Mouse (Mus musculus) hindbrain, embryonic 12.5 days (tissue): ENCODE results near the gene Rheb. TPM values are rescaled to one million over a fixed set of nuclear protein-coding genes. Genes with fewer than 3 reads are reported as not detected.
"Not testable (repeated sequence)": the region's sequence is repeated elsewhere in the genome, so short reads cannot be mapped to it uniquely, and the experiment has no call there.

Experiments used
- ATAC-seq: fragments of 200-750 bp; cut with Nextera tagmentation; 2 replicates; pipeline ENCODE4 v1.8.0; 2017; ENCODE audit warnings: moderate TSS enrichment; ENCODE audit not compliant: low FRiP score
- H3K27ac ChIP-seq: fragments of 300-500 bp; sonication (generic); 2 replicates; pipeline ENCODE4 v1.5.1; 2016; ENCODE audit warnings: mild to moderate bottlenecking
- H3K27me3 ChIP-seq: fragments of 300-500 bp; sonication (generic); 2 replicates; pipeline ENCODE4 v1.6.1; 2016; ENCODE audit warnings: mild to moderate bottlenecking
- H3K36me3 ChIP-seq: fragments of 300-500 bp; sonication (generic); 2 replicates; pipeline ENCODE4 v1.6.1; 2016; ENCODE audit warnings: mild to moderate bottlenecking
- H3K4me1 ChIP-seq: fragments of 300-500 bp; sonication (generic); 2 replicates; pipeline ENCODE4 v1.6.1; 2016
- H3K4me2 ChIP-seq: fragments of 300-500 bp; sonication (generic); replicated peaks from 2 replicates; pipeline ENCODE4 v1.6.1; 2016; ENCODE audit warnings: mild to moderate bottlenecking
- H3K4me3 ChIP-seq: fragments of 300-500 bp; sonication (generic); 2 replicates; pipeline ENCODE4 v1.5.1; 2016; ENCODE audit warnings: mild to moderate bottlenecking
- H3K9ac ChIP-seq: fragments of 300-500 bp; sonication (generic); 2 replicates; pipeline ENCODE4 v1.6.1; 2016; ENCODE audit warnings: mild to moderate bottlenecking, moderate library complexity
- H3K9me3 ChIP-seq: fragments of 300-500 bp; sonication (generic); replicated peaks from 2 replicates; pipeline ENCODE4 v1.6.1; 2016; ENCODE audit warnings: mild to moderate bottlenecking
- WGBS: fragments of 180-500 bp; shearing (Covaris S2); methylation state at CpG from one replicate; pipeline ENCODE4 v1.1.7; 2016; 5-methylcytosine and 5-hydroxymethylcytosine counted together
- polyA plus RNA-seq: library from polyadenylated mRNA; unstranded; fragments of >200 nt; fragmentation: Nextera tagmentation; extraction: Ambion mirVana; gene quantifications from 2 replicates; pipeline ENCODE4 v1.2.1, GENCODE M21; 2016

Rheb gene
- polyA plus RNA-seq, 1 experiment from 2014 or later = 187 TPM

- H3K36me3 ChIP-seq = no peaks in the 10 kb centered on the region
- ATAC-seq = no peak
- H3K9me3 ChIP-seq = no peaks in the 10 kb centered on the region
- no peak overlapping the region for H3K4me3 ChIP-seq
- no peaks in the 10 kb centered on the region for H3K4me1 ChIP-seq
- no peak overlapping the region for H3K4me2 ChIP-seq
- WGBS = 90% methylated on average over 3 of the region's 3 CpGs
- H3K27me3 ChIP-seq = no peaks in the 10 kb centered on the region
- no peak overlapping the region for H3K27ac ChIP-seq
- no peak overlapping the region for H3K9ac ChIP-seq
These were observed 10.5 kb downstream of the Rheb start for GRCm38 (mm10) chr5:24831912-24832311.

DNA sequence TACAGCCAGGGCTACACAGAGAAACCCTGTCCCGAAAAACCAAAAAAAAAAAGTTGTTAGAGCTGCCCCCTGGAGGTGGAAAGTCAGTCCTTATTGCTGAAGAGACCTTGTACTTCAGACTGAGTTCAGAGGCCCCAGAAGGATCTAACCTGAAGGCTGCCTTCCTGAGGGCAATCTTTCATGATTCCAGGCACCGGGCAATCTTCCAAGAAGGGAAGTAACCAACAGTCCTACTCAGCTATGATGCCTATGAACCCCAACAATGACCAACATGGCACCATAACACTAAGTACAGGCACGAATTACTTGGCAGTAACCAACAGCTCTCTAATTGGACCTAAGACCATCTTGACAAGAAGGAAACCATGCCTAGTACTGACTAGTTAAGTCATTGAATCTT, 14.0 kb downstream of the Rheb start:
- no peak for ATAC-seq
- WGBS = 91% methylated on average over 3 of the region's 3 CpGs
- peaks cover 12% of the 10 kb centered on the region for H3K4me1 ChIP-seq
- H3K4me3 ChIP-seq = no peak overlapping the region
- no peak overlapping the region for H3K27ac ChIP-seq
- H3K36me3 ChIP-seq = no peaks in the 10 kb centered on the region
- H3K27me3 ChIP-seq = no peaks in the 10 kb centered on the region
- no peak overlapping the region for H3K9ac ChIP-seq
- H3K9me3 ChIP-seq = no peaks in the 10 kb centered on the region
- H3K4me2 ChIP-seq = no peak overlapping the region

DNA sequence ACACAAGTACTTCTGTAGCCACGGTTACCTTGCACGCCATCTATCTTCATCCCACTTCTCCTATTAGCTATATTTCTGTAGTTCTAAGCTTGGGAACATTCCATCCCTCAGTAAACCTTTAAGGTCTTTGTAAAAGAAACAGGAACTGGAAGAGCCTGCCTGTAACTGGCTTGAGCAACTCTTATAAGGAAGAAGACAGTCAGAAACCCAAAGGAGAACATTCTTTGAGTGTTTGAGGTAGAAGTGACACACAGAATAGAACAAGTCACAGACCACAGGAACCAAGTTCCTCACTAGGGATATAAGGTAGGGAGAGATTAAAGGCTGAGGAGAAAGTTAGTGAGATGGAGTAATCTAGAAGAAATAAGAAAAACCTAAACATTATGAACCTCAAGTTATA, 15.3 kb downstream of the Rheb start:
- WGBS = 92% methylated on average over 2 of the region's 2 CpGs
- Histone ChIP-seq H3K4me1 (peaks cover 12% of the 10 kb centered on the region), H3K27me3 (no peaks in the 10 kb centered on the region), H3K27ac (no peak overlapping the region), H3K9ac (no peak overlapping the region), H3K4me3 (no peak overlapping the region), H3K4me2 (no peak overlapping the region), H3K9me3 (no peaks in the 10 kb centered on the region), H3K36me3 (no peaks in the 10 kb centered on the region)
- ATAC-seq = no peak

DNA sequence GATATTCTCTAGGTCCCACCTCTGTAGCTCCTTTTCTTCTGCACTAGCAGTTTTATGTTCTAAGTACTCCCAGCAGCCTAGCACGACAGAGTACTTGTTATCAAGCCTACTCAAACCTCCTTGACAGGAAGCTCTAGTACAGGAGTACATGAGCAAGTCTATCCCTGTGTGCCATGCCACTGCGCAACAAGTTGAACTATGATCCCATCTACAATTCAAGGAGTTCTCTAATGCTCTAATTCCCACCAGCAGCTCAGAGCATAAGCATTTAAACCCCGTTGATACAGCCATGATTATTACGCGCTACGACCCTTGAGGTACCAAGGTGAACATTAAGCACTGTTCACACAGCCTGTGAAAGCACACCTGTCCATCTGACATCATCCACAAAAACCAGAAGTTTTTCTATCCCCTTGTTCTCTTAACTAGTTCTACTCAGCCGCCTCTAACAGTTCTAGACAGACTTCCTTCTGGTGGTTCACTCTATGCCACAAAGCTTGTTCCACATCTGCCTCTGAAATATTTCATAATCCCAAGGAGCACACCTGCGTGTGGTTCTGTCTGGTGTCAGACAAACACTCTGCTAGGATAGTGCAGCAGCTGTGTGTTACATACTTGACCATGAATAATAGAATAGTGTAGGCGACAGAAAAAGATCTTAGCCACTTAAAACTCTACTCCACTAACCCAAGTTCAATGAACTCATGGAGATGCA, 16.2 kb downstream of the Rheb start:
- Histone ChIP-seq H3K4me1 (peaks cover 15% of the 10 kb centered on the region), H3K36me3 (no peaks in the 10 kb centered on the region), H3K4me3 (no peak overlapping the region), H3K9me3 (no peaks in the 10 kb centered on the region), H3K27ac (no peak overlapping the region), H3K27me3 (no peaks in the 10 kb centered on the region), H3K9ac (no peak overlapping the region), H3K4me2 (no peak overlapping the region)
- ATAC-seq = no peak
- whole genome bisulfite sequencing = 92% methylated on average over 9 of the region's 9 CpGs

DNA sequence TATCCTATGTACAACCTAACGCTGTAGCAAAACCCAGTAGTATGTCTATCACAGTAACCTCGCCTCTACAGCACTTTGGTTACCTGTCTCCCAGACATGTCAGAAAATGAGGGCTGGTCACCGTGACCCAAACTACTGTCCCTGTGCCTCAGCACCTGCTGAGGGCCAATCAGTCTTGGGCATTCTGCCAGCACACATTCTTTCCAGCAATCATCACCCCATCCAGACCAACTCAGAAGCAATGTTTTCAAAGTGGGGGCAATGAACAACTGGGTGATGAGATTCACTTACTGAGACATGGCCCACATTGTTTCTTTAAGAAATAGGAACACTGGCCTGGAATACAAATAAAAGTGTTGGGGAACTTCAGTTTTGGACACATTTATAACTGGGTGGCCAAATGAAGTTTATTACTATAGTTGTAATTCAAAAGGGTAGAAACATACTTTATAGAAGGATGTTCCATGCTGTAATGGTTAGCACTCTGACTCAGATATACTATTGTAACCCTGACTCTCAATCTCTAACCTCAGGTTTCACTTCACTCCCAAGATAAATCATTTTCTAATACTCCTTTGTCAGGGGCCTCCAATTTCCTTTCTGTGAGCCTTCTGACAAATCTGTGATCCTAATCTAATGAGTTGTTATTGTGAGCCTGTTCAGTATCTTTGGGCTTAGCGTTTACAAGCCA, 16.9 kb downstream of the Rheb start:
- H3K27ac ChIP-seq = no peak overlapping the region
- H3K4me1 ChIP-seq = peaks cover 17% of the 10 kb centered on the region
- H3K4me3 ChIP-seq = no peak overlapping the region
- H3K9ac ChIP-seq = no peak overlapping the region
- no peak for ATAC-seq
- H3K36me3 ChIP-seq = no peaks in the 10 kb centered on the region
- WGBS = 88% methylated on average over 4 of the region's 4 CpGs
- no peaks in the 10 kb centered on the region for H3K9me3 ChIP-seq
- H3K4me2 ChIP-seq = no peak overlapping the region
- no peaks in the 10 kb centered on the region for H3K27me3 ChIP-seq

DNA sequence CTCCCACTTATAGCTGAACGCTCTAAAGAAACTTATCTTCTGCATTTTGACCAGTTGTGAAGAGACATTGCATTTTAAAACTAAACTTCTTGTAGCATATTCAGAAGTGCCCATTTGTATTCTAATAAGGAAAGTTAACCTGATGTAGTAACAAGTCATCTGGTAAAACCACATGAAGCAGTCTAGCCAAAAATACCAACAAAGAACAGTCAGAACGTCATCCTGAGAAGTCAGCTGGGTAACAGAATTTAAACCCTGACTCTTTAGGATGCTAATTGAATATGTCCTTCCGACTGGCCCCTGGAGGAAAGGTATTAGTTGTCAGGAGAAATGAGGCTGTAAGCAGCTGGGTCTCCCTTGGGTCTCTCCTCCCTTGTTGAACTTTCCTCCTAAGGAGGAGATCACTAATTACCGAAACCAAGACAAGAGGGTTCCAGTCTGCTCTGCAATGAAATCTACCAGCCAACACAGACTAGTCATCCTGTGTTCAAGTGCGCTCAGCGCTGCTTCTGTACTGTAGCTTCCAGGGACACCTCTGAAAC, 18.5 kb downstream of the Rheb start:
- Histone ChIP-seq H3K4me3 (no peak overlapping the region), H3K9me3 (no peaks in the 10 kb centered on the region), H3K9ac (no peak overlapping the region), H3K4me1 (peaks cover 17% of the 10 kb centered on the region), H3K36me3 (no peaks in the 10 kb centered on the region), H3K27ac (no peak overlapping the region), H3K4me2 (no peak overlapping the region), H3K27me3 (no peaks in the 10 kb centered on the region)
- no peak for ATAC-seq
- WGBS = 72% methylated on average over 6 of the region's 6 CpGs

GRCm38 (mm10) chr5:24822781-24823180, 19.6 kb downstream of the Rheb start:
- ATAC-seq = no peak
- no peak overlapping the region for H3K27ac ChIP-seq
- no peak overlapping the region for H3K4me2 ChIP-seq
- no peaks in the 10 kb centered on the region for H3K27me3 ChIP-seq
- no peaks in the 10 kb centered on the region for H3K9me3 ChIP-seq
- no peaks in the 10 kb centered on the region for H3K36me3 ChIP-seq
- peaks cover 17% of the 10 kb centered on the region for H3K4me1 ChIP-seq
- 77% methylated on average over 3 of the region's 3 CpGs for WGBS
- H3K9ac ChIP-seq = no peak overlapping the region
- H3K4me3 ChIP-seq = no peak overlapping the region

DNA sequence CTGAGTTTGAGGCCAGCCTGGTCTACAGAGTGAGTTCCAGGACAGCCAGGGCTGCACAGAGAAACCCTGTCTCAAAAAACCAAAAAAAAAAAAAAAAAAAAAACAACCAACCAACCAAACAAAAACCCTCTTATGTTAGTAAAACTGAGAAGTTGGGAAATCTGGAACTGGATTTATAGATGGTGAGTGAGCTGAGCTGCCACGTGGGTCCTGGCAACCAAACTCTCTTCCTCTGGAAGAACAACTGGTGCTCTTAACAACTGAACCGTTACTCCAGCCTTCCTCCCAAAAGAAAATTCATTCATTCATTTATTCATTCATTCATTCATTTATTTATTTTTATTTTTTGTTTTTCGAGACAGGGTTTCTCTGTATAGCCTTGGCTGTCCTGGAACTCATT, 20.2 kb downstream of the Rheb start:
- ATAC-seq, H3K27ac ChIP-seq, H3K27me3 ChIP-seq, H3K4me3 ChIP-seq, H3K9ac ChIP-seq, H3K9me3 ChIP-seq, H3K36me3 ChIP-seq, H3K4me2 ChIP-seq: not testable (repeated sequence)
- H3K4me1 ChIP-seq = peaks cover 17% of the 10 kb centered on the region
- WGBS = 95% methylated on average over 3 of the region's 3 CpGs

- no peak for ATAC-seq
- Histone ChIP-seq H3K9ac (no peak overlapping the region), H3K9me3 (no peaks in the 10 kb centered on the region), H3K4me1 (peaks cover 17% of the 10 kb centered on the region), H3K27me3 (no peaks in the 10 kb centered on the region), H3K27ac (no peak overlapping the region), H3K4me3 (no peak overlapping the region), H3K36me3 (peaks cover 9% of the 10 kb centered on the region), H3K4me2 (no peak overlapping the region)
- 74% methylated on average over 3 of the region's 3 CpGs for WGBS
These were observed 21.0 kb downstream of the Rheb start for GRCm38 (mm10) chr5:24821403-24821841.

- H3K4me2 ChIP-seq = no peak overlapping the region
- H3K4me1 ChIP-seq = peaks cover 12% of the 10 kb centered on the region
- H3K36me3 ChIP-seq = peaks cover 11% of the 10 kb centered on the region
- no peaks in the 10 kb centered on the region for H3K27me3 ChIP-seq
- 71% methylated on average over 5 of the region's 5 CpGs for WGBS
- H3K9me3 ChIP-seq = no peaks in the 10 kb centered on the region
- H3K9ac ChIP-seq = no peak overlapping the region
- no peak overlapping the region for H3K4me3 ChIP-seq
- H3K27ac ChIP-seq = no peak overlapping the region
- no peak for ATAC-seq
These were observed 21.8 kb downstream of the Rheb start for GRCm38 (mm10) chr5:24820627-24821026.

DNA sequence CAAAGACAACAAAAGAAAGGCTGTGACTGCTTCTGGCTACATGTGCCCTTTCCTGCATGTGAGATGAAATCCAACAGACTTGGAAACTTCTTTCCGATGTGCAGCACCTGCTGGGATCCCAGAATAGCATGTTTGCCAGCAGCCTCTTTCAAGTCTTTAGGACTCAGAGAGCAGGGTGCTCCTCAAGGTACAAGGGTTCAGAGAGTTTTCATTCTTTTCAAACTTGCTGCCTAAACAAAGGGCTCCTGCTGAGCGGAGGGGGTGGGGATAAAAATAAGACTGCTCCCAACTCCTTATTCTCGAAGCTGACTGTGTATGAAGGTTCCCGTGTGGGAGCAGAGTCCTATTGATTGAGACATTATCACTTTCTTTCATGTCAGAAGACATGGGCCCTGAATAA, 25.2 kb downstream of the Rheb start:
- no peaks in the 10 kb centered on the region for H3K27me3 ChIP-seq
- H3K36me3 ChIP-seq = peaks cover 30% of the 10 kb centered on the region
- no peak overlapping the region for H3K9ac ChIP-seq
- WGBS = 67% methylated on average over 4 of the region's 4 CpGs
- H3K9me3 ChIP-seq = no peaks in the 10 kb centered on the region
- no peak overlapping the region for H3K4me3 ChIP-seq
- peaks cover 5% of the 10 kb centered on the region; the same call in 1 of the 2 replicates for H3K4me1 ChIP-seq
- ATAC-seq = no peak
- no peak overlapping the region for H3K4me2 ChIP-seq
- H3K27ac ChIP-seq = no peak overlapping the region

- Histone ChIP-seq H3K9me3 (no peaks in the 10 kb centered on the region), H3K27me3 (no peaks in the 10 kb centered on the region), H3K36me3 (peaks cover 52% of the 10 kb centered on the region), H3K4me1 (no peaks in the 10 kb centered on the region), H3K27ac (no peak overlapping the region), H3K4me2 (no peak overlapping the region), H3K4me3 (no peak overlapping the region), H3K9ac (no peak overlapping the region)
- WGBS = 95% methylated on average over 3 of the region's 3 CpGs
- no peak for ATAC-seq
These were observed 28.5 kb downstream of the Rheb start for GRCm38 (mm10) chr5:24813946-24814345.

DNA sequence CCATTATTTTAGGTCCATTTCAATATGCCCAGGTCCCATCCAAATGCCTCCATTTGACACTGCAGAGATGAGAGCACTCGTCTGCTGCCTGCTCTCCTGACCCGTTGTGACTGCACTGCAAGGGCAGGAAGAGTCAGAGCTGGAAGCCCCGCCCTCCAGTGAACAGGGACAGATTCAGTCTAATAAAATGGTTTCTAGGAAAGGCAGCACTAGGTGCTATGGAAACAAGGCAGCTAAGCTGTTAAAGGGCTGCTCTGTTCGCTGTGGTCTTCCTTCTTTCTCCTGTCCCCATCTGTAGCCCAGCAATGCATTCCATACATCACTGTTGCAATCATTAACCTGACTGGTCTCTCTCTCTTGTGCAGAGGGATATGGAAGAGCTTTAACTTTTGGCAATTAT, 29.4 kb downstream of the Rheb start:
- Histone ChIP-seq H3K9ac (no peak overlapping the region), H3K27ac (no peak overlapping the region), H3K4me3 (no peak overlapping the region), H3K27me3 (no peaks in the 10 kb centered on the region), H3K36me3 (peaks cover 58% of the 10 kb centered on the region), H3K4me2 (no peak overlapping the region), H3K4me1 (no peaks in the 10 kb centered on the region), H3K9me3 (no peaks in the 10 kb centered on the region)
- 72% methylated on average over 4 of the region's 4 CpGs for WGBS
- ATAC-seq = no peak
